Mouse (Mus musculus) gastrocnemius, postnatal 14 days (tissue): ENCODE measurements around the gene Lrrc8d. TPM values are rescaled to one million over a fixed set of nuclear protein-coding genes. Genes with fewer than 3 reads are reported as not detected.

ENCODE experiments used
- DNase-seq: peaks from one replicate; pipeline ENCODE4 v3.0.0; 2021; ENCODE audit warnings: mixed read lengths
- intact Hi-C: fragments of 180-260 bp; cut with DNase I; formaldehyde crosslinking; loops from one replicate; pipeline ENCODE4 v1.15.1; 2025; ENCODE audit warnings: low total_unique reads
- long read RNA-seq, 2 experiments: library from polyadenylated mRNA; stranded (forward); transcript quantifications; one replicate each; pipeline ENCODE4 v2.0.0; 2021
- total RNA-seq, 2 experiments: library from RNA; stranded (reverse); gene quantifications; 2 replicates each; pipeline ENCODE4 v1.2.3; 2021

Gene Lrrc8d
- total RNA-seq = 1 to 10 TPM; 8.0 to 8.5 TPM
- long read RNA-seq, experiment 1, partial matches to known transcripts = 0 of 2 reads
- long read RNA-seq, experiment 1, other reads (novel, unspliced or antisense) = 0 of 2 reads
- long read RNA-seq, experiment 2, transcript Lrrc8d-201 (3 exons, 3,923 nt) = major isoform, 5 of 6 reads
- long read RNA-seq, experiment 2, partial matches to known transcripts = 0 of 6 reads
- long read RNA-seq, experiment 2, other reads (novel, unspliced or antisense) = 1 of 6 reads

- peak; percentile 88 for DNase-seq
- intact Hi-C loops = no loop called here
Measured at GRCm38 (mm10) chr5:105699141-105700069, at the start of gene Lrrc8d. Gene Lrrc8d, plus strand, starts transcription at chr5:105699969.

DNA sequence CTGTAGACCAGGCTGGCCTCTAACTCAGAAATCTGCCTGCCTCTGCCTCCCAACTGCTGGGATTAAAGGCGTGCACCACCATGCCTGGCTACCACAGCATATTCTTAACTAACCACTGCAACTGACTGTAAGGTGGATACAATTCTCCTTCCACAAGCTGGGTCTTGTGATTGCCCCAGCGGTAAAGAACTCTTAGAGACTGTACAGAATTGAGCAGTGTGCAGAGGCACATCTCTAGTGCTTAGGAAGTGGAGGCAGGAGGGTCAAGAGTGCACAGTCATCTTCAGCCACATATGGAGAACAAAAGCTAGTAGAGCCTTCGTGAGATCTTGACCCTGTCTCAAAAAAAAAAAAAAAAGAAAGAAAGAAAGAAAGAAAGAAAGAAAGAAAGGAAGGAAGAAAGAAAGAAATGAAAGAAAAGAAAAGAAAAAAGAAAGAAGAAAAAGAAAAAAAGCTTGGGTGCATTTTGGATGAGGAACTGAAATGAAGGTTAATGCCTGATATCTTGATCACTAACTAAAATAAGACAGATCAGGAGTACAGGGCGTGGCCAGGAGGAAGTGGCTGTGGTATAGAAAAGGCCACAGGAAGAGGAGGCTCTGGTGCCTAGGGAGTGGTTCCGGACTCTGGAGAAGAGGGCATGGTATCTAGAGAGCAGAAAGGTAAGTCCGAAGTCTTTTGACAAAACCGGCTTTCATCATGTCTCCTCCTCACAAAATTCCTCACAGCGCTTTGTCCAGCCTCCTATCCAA lies 48.9 kb upstream of the Lrrc8d start:
- intact Hi-C loops = loop anchor here (5.0 kb wide), 1 partner anchor 244 kb away; no protein-coding TSS in a partner anchor
- DNase-seq = no peak

DNA sequence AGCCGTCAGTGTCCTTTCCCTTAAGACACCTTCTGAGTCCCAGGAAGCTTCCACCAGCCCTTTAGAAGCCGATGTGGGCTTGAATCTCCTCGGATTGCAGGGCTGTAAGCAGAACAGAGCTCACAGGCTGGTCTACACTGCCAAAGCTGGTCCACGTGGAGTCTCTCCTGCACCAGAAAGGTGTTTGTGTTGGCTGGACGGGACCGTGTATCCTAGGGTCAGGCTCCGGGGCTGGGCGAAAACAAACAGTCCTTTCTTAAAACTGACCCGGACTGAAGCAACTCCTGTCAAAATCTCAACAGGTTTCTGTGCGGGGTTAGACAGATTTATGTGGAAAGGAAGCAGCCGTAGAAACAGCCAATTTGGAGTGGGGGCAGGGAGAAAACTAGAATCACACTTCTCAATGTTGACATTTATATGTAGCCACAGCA lies 48.2 kb upstream of the Lrrc8d start:
- intact Hi-C loops = loop anchor here (5.0 kb wide), 1 partner anchor 244 kb away; no protein-coding TSS in a partner anchor
- DNase-seq = no peak

GRCm38 (mm10) chr5:105654237-105655063 lies 45.3 kb upstream of the Lrrc8d start:
- DNase-seq = peak; percentile 79
- intact Hi-C loops = loop anchor here (2.0 to 5.0 kb wide), 2 partner anchors 136 to 247 kb away; partner anchors contain the start of gene Lrrc8c

DNA sequence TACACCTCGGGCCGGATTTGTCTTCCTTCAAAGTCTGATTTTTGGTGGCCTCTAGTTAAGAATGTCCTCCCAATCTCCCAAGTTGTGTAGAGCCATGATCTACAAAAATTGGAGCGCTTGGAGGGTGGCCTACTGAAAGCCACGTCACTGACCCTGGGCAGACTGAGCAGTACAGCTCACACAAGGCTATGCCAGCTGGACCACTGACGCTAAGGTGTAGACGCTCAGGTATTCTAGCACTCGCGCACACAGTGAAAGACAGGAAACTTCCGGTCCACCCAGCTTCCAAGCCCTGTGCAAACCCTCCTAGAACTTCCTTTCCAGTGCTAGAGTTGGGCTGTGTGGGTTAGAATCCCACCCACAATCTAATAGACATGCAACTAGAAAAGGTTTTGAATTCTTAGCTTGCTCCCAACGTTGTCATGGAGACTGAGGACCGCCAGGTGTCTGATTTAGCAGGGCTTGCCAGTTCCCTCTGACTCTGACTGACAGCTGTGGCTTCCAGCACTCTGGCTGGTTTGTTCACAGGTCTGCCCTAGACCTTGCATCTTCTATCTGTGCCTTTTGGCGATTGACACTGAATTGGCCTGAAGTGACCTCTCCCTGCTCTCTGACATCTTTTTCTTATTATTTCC lies 44.6 kb upstream of the Lrrc8d start:
- intact Hi-C loops = loop anchor here (2.0 kb wide), 1 partner anchor 136 kb away; the partner anchor contains the start of gene Lrrc8c
- no peak for DNase-seq

DNA sequence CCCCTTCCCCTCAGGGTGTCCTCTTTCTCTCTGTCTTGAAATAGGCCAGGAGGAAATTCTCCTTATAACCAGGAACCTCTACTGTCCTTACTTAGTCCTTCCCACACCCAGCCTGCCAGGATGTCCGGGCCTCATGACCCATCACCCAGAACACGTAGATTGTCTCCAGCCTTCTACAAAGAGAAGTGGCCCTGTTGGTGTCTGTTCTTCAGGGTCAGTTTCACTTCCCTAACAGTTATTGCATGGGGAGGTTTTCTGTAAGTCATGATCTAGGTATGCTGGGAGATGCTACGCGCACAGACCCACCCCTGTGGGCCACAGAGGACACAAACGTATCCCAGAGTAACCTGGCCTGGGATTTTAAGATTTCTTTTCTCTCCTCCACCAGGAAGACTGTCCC lies 37.9 kb upstream of the Lrrc8d start:
- DNase-seq = no peak
- intact Hi-C loops = no loop called here

- DNase-seq = no peak
- intact Hi-C loops = no loop called here
Measured at GRCm38 (mm10) chr5:105666930-105667329, 32.8 kb upstream of the Lrrc8d start.

- no peak for DNase-seq
- intact Hi-C loops = no loop called here
Measured at GRCm38 (mm10) chr5:105667411-105667810, 32.4 kb upstream of the Lrrc8d start.

- DNase-seq = no peak
Measured at GRCm38 (mm10) chr5:105669086-105669485, 30.7 kb upstream of the Lrrc8d start.

DNA sequence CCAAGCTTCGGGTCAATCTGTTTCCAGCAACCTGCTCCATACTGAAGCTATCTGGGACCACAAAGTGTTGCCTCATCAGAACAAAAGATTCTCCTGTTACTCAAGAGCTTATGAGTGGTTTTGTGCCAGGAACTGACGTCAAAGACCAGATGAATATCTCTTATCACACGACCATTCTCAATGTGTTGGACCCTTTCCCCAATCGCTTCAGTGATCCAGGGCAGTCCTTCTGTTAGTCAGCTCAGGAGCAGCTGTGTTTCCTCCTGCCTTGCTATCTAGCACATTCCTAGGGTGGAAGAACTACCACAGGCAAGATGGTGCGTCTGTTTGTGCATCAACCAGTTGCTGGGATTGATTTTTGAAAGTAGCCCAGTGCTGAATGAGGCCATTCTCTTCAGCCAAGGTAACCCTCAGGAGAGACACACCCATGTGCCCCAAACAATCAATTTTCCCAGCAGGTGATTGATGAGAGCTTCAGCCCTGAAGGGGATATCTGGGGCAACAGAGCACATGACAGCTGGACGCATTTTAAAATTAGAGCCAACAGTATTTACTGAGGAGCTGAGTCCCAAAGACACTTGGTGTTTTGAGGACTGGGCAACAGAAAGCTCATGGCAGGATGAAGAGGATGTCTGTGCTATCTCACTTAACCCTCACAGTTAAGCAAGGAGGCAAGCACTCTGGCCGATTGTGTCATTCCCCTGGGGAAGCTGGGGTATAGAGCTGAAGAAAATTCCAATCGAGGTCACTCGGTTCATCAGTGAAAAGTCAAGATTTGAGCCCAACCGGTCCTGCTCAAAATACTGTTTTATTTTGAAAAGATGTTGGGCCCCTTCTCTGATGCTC lies 30.0 kb upstream of the Lrrc8d start:
- intact Hi-C loops = no loop called here
- DNase-seq = no peak

More at GRCm38 (mm10) chr5:105669086-105669485, 30.7 kb upstream of the Lrrc8d start:
- intact Hi-C loops = no loop called here

DNA sequence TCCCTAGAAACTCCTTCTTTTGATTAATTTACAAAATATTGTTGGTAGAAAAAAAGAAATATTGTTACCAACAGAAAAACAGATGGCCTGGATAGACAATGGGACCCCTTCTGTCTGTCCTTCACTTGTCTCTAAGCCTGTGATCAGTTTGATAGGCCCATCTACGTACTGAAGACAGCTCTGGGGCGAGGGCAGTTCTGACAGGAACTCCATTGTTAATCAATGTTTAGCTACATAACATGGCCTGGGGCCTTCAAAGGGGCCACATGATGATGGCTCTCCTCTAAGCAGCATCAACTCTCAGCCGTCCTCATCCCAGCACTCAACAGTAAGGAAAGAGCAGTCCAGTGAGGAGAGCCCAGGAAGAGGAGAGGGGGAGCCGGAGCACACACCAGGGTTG lies 27.4 kb upstream of the Lrrc8d start:
- no peak for DNase-seq
- intact Hi-C loops = no loop called here

GRCm38 (mm10) chr5:105675511-105675910 lies 24.3 kb upstream of the Lrrc8d start:
- no peak for DNase-seq
- intact Hi-C loops = no loop called here

- DNase-seq = no peak
Measured at GRCm38 (mm10) chr5:105677071-105677470, 22.7 kb upstream of the Lrrc8d start.

GRCm38 (mm10) chr5:105678243-105678642 lies 21.5 kb upstream of the Lrrc8d start:
- DNase-seq = no peak
- intact Hi-C loops = no loop called here

More at GRCm38 (mm10) chr5:105677071-105677470, 22.7 kb upstream of the Lrrc8d start:
- intact Hi-C loops = no loop called here

DNA sequence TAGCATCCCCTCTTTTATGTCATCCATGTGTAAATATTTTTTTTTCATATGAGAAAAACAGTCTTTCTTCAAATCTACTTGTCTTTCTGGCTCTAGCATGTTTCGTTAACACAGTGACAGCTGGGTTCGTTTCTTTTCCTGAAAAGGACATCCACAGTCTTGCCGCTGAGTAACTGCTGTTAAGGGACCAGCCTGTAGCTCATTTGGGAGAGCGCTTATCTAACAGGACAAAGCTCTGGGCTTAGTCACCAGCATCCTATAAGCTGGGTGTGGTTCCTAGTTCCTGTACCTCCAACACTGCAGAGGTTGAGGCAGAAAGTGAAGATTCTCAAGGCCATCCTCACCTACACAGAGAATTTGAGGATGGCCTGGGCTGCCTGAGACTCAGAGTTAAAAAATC lies 20.5 kb upstream of the Lrrc8d start:
- intact Hi-C loops = no loop called here
- DNase-seq = no peak

DNA sequence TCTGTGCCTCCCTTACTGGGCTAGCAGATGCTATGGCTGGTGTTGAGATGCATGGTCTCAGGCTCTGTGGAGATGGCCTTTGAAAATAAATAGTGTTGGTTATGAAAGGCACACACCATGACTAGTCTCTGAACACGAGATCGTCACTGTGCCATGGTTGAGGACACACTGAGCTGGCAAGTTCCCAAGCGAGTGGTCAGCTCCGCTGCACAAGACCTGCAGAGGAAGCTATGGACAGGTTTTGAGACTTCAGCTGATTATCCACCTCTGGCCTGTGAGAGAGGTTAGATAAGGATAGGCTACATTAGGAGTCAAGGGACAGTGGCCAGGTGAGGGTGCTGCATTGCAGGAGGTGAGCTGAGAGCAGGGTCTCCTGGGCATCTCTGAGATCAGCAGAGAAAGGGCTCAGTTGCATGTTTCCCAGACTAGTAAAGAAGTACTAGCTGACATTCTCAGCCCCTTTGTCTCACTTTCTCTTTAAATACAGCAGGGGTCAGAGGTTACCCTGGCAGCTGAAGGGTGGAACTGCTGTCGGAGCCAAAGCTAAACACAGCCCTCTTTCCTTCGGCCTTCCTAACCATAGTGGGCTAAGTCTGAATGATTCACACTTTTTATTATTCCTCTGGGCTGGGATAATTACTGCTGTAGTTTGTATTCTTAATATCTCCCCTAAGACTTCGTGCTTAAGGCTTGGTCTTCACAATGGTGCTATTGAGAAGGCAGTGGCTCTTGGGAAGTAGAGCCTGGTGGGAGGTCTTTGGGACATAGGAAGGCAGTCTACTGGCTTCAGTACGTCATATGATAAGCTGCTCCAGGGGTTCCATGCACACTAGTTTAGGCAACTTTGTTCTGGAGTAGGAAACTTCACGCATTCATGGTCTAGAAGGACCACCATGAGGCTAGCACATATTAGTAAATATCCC lies 19.6 kb upstream of the Lrrc8d start:
- intact Hi-C loops = no loop called here
- no peak for DNase-seq
